Mouse (Mus musculus) liver, adult (tissue): ENCODE measurements around the gene Igf1r.
A peak's percentile ranks its signal among the peaks of the same experiment; 100 is the strongest.

Source experiments
- GATA4 ChIP-seq: IDR thresholded peaks from 2 replicates; pipeline ENCODE4 v1.6.1; 2014; ENCODE audit warnings: mild to moderate bottlenecking, low read length; ENCODE audit not compliant: insufficient replicate concordance

The Igf1r gene

GRCm38 (mm10) chr7:67952777-67953700 lies at the start of gene Igf1r:
TSS of gene Igf1r (plus strand) at chr7:67952827.
- TF ChIP-seq GATA4 = no peak

- TF ChIP-seq GATA4 = no peak
These were observed 46.3 kb upstream of the Igf1r start for GRCm38 (mm10) chr7:67906358-67906757.

- no peak for TF ChIP-seq GATA4
These were observed 44.7 kb upstream of the Igf1r start for GRCm38 (mm10) chr7:67907786-67908400.

- TF ChIP-seq GATA4 = no peak
These were observed 42.1 kb upstream of the Igf1r start for GRCm38 (mm10) chr7:67910528-67910927.

GRCm38 (mm10) chr7:67910947-67911346 lies 41.7 kb upstream of the Igf1r start:
- no peak for TF ChIP-seq GATA4

- no peak for TF ChIP-seq GATA4
These were observed 40.8 kb upstream of the Igf1r start for GRCm38 (mm10) chr7:67911841-67912240.

- no peak for TF ChIP-seq GATA4
These were observed 35.7 kb upstream of the Igf1r start for GRCm38 (mm10) chr7:67916960-67917359.

GRCm38 (mm10) chr7:67917753-67918152 lies 34.9 kb upstream of the Igf1r start:
- TF ChIP-seq GATA4 = no peak

GRCm38 (mm10) chr7:67919467-67919866 lies 33.2 kb upstream of the Igf1r start:
- TF ChIP-seq GATA4 = no peak

GRCm38 (mm10) chr7:67924215-67924614 lies 28.4 kb upstream of the Igf1r start:
- no peak for TF ChIP-seq GATA4

GRCm38 (mm10) chr7:67930132-67930531 lies 22.5 kb upstream of the Igf1r start:
- TF ChIP-seq GATA4 = no peak

- TF ChIP-seq GATA4 = no peak
These were observed 15.8 kb upstream of the Igf1r start for GRCm38 (mm10) chr7:67936801-67937200.

- no peak for TF ChIP-seq GATA4
These were observed 8.8 kb upstream of the Igf1r start for GRCm38 (mm10) chr7:67943805-67944204.

GRCm38 (mm10) chr7:67946901-67947300 lies 5.7 kb upstream of the Igf1r start:
- TF ChIP-seq GATA4 = no peak

GRCm38 (mm10) chr7:67950346-67950814 lies 2.2 kb upstream of the Igf1r start:
- no peak for TF ChIP-seq GATA4

- TF ChIP-seq GATA4 = peak; percentile 16; the same call in 1 of the 2 replicates
These were observed 1.7 kb upstream of the Igf1r start for GRCm38 (mm10) chr7:67950815-67951531.

GRCm38 (mm10) chr7:67951532-67952035 lies 1.0 kb upstream of the Igf1r start:
- TF ChIP-seq GATA4 = no peak
